Mouse (Mus musculus): ENCODE results near the gene Acad11. TPM values are rescaled to one million over a fixed set of nuclear protein-coding genes. Genes with fewer than 3 reads are reported as not detected.
A peak's percentile ranks its signal among the peaks of the same experiment; 100 is the strongest.

Gene Acad11
- polyA plus RNA-seq (2012; fragmentation: generic; extraction: Trizol) = 6.2 TPM

DNA sequence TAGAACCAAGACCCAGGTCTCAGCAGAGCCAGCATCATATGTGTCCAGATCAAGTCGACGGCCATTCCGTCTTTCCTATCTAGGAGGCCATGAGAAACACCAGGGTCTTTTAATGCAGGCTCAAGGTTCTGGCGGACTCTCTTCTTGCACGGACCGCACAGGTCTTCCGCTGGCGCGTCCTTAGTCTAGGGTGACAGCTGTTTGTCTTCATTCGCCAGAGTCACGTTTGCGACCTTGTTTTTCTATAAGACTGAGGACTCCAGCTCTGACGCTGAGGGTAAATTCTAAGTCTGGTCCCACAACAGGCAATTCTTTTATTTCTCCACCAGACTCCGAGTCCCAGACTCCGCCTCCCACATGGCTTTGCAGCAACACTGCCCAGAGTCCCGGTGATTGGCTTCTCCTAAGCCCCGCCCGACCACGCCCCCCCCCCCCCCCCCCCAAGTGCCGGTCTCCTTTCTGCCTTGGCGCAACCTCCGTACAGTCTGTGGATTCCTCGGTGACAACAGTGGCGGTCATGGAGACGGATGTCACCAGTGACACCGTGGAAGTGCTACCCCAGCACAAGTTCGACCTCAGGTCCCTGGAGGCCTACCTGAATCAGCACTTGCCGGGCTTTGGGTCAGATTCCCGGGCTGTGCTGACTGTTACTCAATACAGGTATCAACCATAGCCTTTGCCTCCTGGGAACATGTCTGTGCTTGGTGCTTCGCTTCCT, at the start of gene Acad11:
Gene Acad11 (plus strand): TSS at position 134 of the 718 bp plus-strand sequence.
- Histone ChIP-seq H3K36me3 (ENCODE audit: control insufficient read depth, insufficient read depth) (peaks cover 8% of the 10 kb centered on the region), H3K27me3 (ENCODE audit: control insufficient read depth, insufficient read depth, insufficient read length) (no peaks in the 10 kb centered on the region), H3ac (ENCODE audit: control insufficient read depth, insufficient read length) (peak within 1 kb of the TSS; percentile 76), H3K4me2 (ENCODE audit: low read depth) (peak within 1 kb of the TSS; percentile 95), H3K4me3 (peak within 1 kb of the TSS; percentile 68), H3K79me2 (ENCODE audit: control insufficient read depth, insufficient read depth) (peaks cover 16% of the 10 kb centered on the region)
- TF ChIP-seq SRF (IDR thresholded peaks at IDR 0.05; ENCODE audit: control insufficient read depth, insufficient read length, low read depth) (no peak), MYOD1 (IDR thresholded peaks at IDR 0.05; ENCODE audit: control insufficient read depth in 1 of 3, insufficient read length in 2 of 3, low read depth in 2 of 3) (peak in 1 of 3 experiments; percentile 45), REST (IDR thresholded peaks at IDR 0.05; ENCODE audit: insufficient read depth, insufficient read length) (no peak), CEBPB (IDR thresholded peaks at IDR 0.05; ENCODE audit: insufficient read depth, poor library complexity, severe bottlenecking) (no peak), MAX (IDR thresholded peaks at IDR 0.05; ENCODE audit: low read depth) (no peak), USF1 (IDR thresholded peaks at IDR 0.05; ENCODE audit: low read depth) (peak; percentile 0), TCF3 (IDR thresholded peaks at IDR 0.05; ENCODE audit: insufficient read length, low read depth) (no peak), POLR2A (IDR thresholded peaks at IDR 0.05; ENCODE audit: insufficient read length, low read depth) (peak; percentile 88), E2F4 (IDR thresholded peaks at IDR 0.05; ENCODE audit: insufficient read depth) (no peak), TCF12 (IDR thresholded peaks at IDR 0.05; ENCODE audit: insufficient read depth, poor library complexity, severe bottlenecking) (no peak), POLR2AphosphoS2 (IDR thresholded peaks at IDR 0.05; ENCODE audit: insufficient read length, low read depth) (peak; percentile 84), MYOG (IDR thresholded peaks at IDR 0.05; ENCODE audit: control insufficient read depth in 1 of 3, insufficient read depth in 1 of 3, insufficient read length in 2 of 3, low read depth in 2 of 3) (peak in 1 of 3 experiments; percentile 22)

GRCm38 (mm10) chr9:104014526-104014925, 48.7 kb upstream of the Acad11 start:
- no peaks in the 10 kb centered on the region for H3K27me3 ChIP-seq (ENCODE audit: control insufficient read depth, insufficient read depth, insufficient read length)
- H3K4me2 ChIP-seq (ENCODE audit: low read depth) = no peak overlapping the region
- no peak overlapping the region for H3K4me3 ChIP-seq
- no peaks in the 10 kb centered on the region for H3K79me2 ChIP-seq (ENCODE audit: control insufficient read depth, insufficient read depth)
- TF ChIP-seq MYOD1 (IDR thresholded peaks at IDR 0.05; ENCODE audit: control insufficient read depth in 1 of 3, insufficient read length in 2 of 3, low read depth in 2 of 3) = no peak
- no peak for TF ChIP-seq MYOG (IDR thresholded peaks at IDR 0.05; ENCODE audit: control insufficient read depth in 1 of 3, insufficient read depth in 1 of 3, insufficient read length in 2 of 3, low read depth in 2 of 3)
- H3ac ChIP-seq (ENCODE audit: control insufficient read depth, insufficient read length) = no peak overlapping the region
- H3K36me3 ChIP-seq (ENCODE audit: control insufficient read depth, insufficient read depth) = peaks cover 9% of the 10 kb centered on the region

DNA sequence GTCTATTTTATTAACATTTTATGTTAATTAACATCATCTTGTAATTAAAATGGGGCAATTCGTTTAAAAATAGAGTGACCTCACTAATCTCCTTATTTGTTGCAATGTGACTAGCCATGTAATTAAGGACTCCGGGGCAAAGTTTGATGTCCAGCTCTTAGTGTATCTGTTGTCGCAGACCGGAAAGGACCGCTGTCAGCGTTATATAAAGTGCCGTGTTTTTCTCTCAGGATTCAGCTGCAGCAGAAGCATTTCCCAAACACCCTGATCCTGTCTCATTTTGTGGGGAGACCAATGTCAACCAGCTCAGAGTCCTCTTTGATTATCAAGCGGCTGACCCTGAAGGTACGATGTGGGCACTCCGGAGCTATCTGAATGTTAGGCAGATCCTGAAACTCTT, 42.2 kb upstream of the Acad11 start:
- Histone ChIP-seq H3K36me3 (ENCODE audit: control insufficient read depth, insufficient read depth) (no peaks in the 10 kb centered on the region), H3K27me3 (ENCODE audit: control insufficient read depth, insufficient read depth, insufficient read length) (no peaks in the 10 kb centered on the region), H3K79me2 (ENCODE audit: control insufficient read depth, insufficient read depth) (no peaks in the 10 kb centered on the region), H3K4me2 (ENCODE audit: low read depth) (no peak overlapping the region), H3ac (ENCODE audit: control insufficient read depth, insufficient read length) (no peak overlapping the region), H3K4me3 (no peak overlapping the region)
- TF ChIP-seq MAX (IDR thresholded peaks at IDR 0.05; ENCODE audit: low read depth) = no peak
- no peak for TF ChIP-seq CEBPB (IDR thresholded peaks at IDR 0.05; ENCODE audit: insufficient read depth, poor library complexity, severe bottlenecking)
- no peak for TF ChIP-seq TCF12 (IDR thresholded peaks at IDR 0.05; ENCODE audit: insufficient read depth, poor library complexity, severe bottlenecking)
- TF ChIP-seq POLR2A (IDR thresholded peaks at IDR 0.05; ENCODE audit: insufficient read length, low read depth) = no peak

DNA sequence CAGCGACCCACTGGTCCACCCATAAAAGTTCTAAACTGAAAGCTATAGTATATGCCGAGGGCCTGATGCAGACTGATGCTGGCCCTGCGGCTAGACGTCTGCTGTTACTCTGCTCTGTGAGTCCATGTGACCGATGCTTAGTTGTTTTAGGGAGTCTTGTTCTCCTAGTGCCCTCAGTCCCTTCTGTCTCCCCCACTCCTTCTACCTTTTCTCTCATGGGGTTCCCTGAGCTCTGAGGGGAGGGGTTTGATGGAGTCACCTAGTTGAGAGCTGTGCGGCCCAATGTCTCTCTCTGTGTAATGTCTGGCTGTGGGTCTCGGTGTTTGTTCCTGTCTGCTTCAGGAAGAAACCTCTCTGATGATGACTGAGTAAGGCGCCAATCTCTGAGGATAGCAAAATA, 36.0 kb upstream of the Acad11 start:
- TF ChIP-seq TCF3 (IDR thresholded peaks at IDR 0.05; ENCODE audit: insufficient read length, low read depth) (no peak), MYOD1 (IDR thresholded peaks at IDR 0.05; ENCODE audit: control insufficient read depth in 1 of 3, insufficient read length in 2 of 3, low read depth in 2 of 3) (no peak), POLR2A (IDR thresholded peaks at IDR 0.05; ENCODE audit: insufficient read length, low read depth) (no peak), USF1 (IDR thresholded peaks at IDR 0.05; ENCODE audit: low read depth) (no peak), REST (IDR thresholded peaks at IDR 0.05; ENCODE audit: insufficient read depth, insufficient read length) (no peak), TCF12 (IDR thresholded peaks at IDR 0.05; ENCODE audit: insufficient read depth, poor library complexity, severe bottlenecking) (no peak), CEBPB (IDR thresholded peaks at IDR 0.05; ENCODE audit: insufficient read depth, poor library complexity, severe bottlenecking) (no peak), SRF (IDR thresholded peaks at IDR 0.05; ENCODE audit: control insufficient read depth, insufficient read length, low read depth) (no peak), E2F4 (IDR thresholded peaks at IDR 0.05; ENCODE audit: insufficient read depth) (no peak), MYOG (IDR thresholded peaks at IDR 0.05; ENCODE audit: control insufficient read depth in 1 of 3, insufficient read depth in 1 of 3, insufficient read length in 2 of 3, low read depth in 2 of 3) (no peak), POLR2AphosphoS2 (IDR thresholded peaks at IDR 0.05; ENCODE audit: insufficient read length, low read depth) (no peak), MAX (IDR thresholded peaks at IDR 0.05; ENCODE audit: low read depth) (no peak)
- Histone ChIP-seq H3K4me2 (ENCODE audit: low read depth) (no peak overlapping the region), H3K79me2 (ENCODE audit: control insufficient read depth, insufficient read depth) (no peaks in the 10 kb centered on the region), H3K4me3 (no peak overlapping the region), H3ac (ENCODE audit: control insufficient read depth, insufficient read length) (no peak overlapping the region), H3K27me3 (ENCODE audit: control insufficient read depth, insufficient read depth, insufficient read length) (no peaks in the 10 kb centered on the region), H3K36me3 (ENCODE audit: control insufficient read depth, insufficient read depth) (no peaks in the 10 kb centered on the region)

DNA sequence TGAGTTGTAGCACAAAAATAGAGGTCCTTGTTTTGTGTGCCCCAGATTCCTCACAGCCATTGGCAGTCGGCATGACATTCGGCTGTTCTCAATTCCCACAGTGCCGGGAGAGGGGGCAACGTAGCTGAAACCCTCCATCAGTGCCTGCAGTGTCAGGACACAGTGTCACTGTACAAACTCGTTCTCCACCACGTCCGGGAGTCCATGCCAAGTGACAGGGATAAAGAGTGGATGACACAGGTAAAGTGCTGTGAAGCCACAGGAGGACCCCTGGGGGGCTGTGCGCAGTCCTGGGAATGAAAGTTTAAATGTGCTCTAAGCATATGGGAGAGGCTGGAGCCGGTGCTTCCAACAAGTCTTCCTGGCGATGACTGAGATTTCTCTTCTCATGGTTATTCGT, 33.3 kb upstream of the Acad11 start:
- Histone ChIP-seq H3K4me3 (no peak overlapping the region), H3ac (ENCODE audit: control insufficient read depth, insufficient read length) (no peak overlapping the region), H3K27me3 (ENCODE audit: control insufficient read depth, insufficient read depth, insufficient read length) (no peaks in the 10 kb centered on the region), H3K4me2 (ENCODE audit: low read depth) (no peak overlapping the region), H3K36me3 (ENCODE audit: control insufficient read depth, insufficient read depth) (no peaks in the 10 kb centered on the region), H3K79me2 (ENCODE audit: control insufficient read depth, insufficient read depth) (no peaks in the 10 kb centered on the region)
- TF ChIP-seq POLR2A (IDR thresholded peaks at IDR 0.05; ENCODE audit: insufficient read length, low read depth) (no peak), POLR2AphosphoS2 (IDR thresholded peaks at IDR 0.05; ENCODE audit: insufficient read length, low read depth) (no peak), MAX (IDR thresholded peaks at IDR 0.05; ENCODE audit: low read depth) (no peak), SRF (IDR thresholded peaks at IDR 0.05; ENCODE audit: control insufficient read depth, insufficient read length, low read depth) (no peak), TCF12 (IDR thresholded peaks at IDR 0.05; ENCODE audit: insufficient read depth, poor library complexity, severe bottlenecking) (no peak), MYOG (IDR thresholded peaks at IDR 0.05; ENCODE audit: control insufficient read depth in 1 of 3, insufficient read depth in 1 of 3, insufficient read length in 2 of 3, low read depth in 2 of 3) (no peak)
